Mouse (Mus musculus): ENCODE data around the gene Nipal4.
"Not testable (repeated sequence)": the region's sequence is repeated elsewhere in the genome, so short reads cannot be mapped to it uniquely, and the experiment has no call there.

Gene Nipal4

DNA sequence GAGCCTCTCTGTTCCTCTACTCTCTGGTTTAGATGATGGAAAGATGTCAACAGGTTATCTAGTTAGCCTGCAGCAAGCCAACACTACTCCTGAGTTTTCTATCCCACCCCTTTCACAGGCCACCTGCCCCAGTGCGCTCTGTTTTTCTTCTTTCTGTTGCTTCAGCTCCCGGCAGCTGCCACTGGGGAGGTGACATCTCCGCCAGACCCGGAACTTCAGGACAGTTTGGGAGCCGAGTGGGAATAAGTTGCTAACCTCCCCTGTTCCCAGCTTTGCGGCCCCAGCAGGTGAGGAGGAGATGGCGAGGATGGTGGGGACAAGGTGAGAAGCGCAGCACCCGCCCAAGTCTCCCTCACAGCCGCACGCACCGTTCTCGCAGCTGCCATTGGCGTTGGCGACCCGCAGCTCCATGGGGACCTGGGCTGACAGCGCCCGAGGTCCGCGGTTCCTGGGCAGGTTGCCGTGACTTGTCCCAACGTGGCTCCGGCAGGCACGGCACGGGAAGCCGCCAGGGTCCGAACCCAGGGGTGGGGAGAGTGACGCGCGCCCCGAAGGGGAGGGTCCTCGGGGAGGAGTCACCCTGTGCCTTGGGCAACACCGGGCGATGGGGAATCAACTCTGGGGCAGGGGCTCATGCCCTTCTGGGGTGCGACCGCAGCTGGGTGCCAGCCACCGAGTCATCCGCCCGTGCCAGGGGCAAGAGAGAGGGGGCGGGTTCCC lies at the start of gene Nipal4:
TSS of gene Nipal4 (minus strand) at position 643 of the 720 bp plus-strand sequence.
- in situ Hi-C loops (cut with MboI; ENCODE audit: low sequenced_read_pairs), result no loop called here

DNA sequence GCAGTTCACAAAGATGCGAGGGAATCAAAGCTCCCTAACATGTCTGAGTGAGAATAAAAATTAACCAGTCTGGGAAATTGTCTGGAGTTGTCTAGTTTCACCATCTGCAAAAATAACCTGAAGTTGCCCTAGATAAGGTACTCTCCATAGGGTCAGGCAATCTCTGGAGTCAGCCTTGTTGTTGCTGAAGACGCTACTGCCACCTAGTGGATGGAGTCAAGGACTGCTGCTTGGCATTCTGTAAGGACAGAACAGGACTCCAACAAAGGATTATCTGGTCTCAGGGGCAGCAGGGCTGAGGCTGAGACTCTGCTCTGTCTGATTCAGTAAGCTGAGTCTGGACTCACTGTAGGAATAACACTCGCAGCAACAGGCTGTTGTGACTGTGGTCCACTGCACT lies 49.0 kb upstream of the Nipal4 start:
- in situ Hi-C loops (cut with MboI; ENCODE audit: low sequenced_read_pairs), result no loop called here

DNA sequence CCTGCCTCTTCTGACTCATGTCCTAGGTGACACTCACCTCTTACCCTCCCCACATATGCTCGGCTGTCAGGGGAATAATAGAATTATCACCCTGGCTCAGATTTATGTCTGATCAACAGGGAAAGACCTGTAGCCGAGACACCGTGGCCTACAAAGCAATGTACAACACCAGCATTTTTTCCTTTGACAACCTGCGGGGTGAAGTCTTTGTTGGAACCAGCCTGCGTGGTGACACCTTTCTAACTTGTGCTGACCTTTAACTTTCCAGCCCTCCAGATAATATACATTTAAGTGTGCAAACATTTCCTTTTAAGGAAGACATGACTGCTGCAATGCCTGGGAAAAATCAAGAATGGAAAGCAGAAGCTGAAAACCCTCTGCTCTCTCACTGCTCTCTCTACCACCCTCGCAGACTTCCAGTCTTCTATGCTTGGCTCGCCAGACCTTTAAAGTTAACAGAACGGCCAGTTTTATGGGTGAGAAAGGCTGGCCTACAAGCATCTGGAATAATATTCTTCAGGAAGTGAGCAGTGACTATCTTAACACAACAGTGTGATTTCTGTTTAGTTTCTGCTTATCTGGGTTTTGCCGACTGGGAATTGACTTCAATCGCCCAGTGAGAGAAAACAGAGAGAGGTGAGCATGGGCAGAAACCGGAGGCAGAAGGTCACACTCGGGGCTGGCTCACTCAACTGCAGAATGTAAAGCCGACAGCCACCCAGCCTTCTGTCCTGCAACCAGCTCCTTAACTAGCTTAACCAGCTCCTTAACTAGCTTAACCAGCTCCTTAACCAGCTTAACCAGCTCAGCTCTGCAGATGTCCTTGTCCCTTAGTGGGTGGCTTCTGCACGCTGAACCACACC lies 48.3 kb upstream of the Nipal4 start:
- in situ Hi-C loops (cut with MboI; ENCODE audit: low sequenced_read_pairs), result no loop called here

DNA sequence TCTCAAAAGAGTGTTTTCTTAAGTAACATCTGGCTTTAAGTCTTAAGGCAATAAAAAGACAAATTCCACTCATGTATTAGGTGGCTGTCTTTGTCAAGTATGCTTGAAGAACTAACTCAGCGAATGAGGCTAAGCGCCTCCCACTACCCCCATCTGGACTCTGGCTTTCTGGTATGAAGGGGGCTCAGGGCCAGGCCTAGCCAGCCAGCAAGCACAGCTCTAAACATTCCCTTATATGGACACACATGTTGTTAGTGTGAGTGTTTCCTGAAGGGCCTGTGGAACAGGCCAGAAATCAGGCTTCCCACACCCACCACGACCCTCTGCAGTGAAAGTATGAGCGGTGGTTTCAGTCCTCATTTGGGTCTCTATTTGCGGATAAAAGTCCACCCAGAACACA lies 47.5 kb upstream of the Nipal4 start:
- in situ Hi-C loops (cut with MboI; ENCODE audit: low sequenced_read_pairs), result no loop called here

DNA sequence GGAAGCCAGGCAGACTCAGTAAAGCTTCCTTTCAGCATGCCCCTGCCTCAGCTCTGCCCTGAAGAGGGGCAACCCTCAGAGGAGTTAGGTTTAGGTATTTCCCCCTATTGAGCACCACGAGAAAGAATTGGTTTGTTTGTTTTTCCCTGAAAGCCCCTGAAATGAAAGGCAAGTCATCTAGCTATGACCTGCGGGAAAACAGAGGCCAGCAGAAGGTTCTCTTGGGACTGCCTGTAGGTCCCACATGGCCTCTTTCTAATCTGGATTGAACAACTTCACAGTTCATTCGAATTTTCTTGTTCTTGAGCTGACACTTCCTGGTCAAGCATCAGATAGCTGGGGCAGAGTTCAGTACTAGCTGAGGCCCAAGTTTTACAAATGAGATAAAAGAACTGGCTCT lies 45.5 kb upstream of the Nipal4 start:
- in situ Hi-C loops (cut with MboI; ENCODE audit: low sequenced_read_pairs), result no loop called here

DNA sequence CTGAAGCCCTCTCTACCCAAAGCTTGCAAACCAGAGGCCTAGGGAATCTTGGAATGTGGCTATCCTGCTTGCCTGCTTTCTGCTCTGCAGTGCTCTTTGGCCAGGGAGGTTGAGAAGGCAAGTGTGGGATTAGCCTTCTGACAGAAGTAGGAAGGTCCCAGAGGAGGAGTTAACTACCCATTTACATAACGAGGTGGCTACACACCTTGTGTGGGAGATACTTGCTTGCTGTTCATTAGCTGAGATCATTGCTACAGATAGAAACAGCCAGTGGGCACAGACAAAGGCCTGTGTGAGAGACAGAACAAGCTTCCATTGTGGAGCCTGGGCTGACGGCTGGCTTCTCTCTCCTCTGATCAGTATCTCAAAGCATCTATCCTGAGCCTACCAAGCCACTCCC lies 43.6 kb upstream of the Nipal4 start:
- in situ Hi-C loops (cut with MboI; ENCODE audit: low sequenced_read_pairs), result no loop called here

DNA sequence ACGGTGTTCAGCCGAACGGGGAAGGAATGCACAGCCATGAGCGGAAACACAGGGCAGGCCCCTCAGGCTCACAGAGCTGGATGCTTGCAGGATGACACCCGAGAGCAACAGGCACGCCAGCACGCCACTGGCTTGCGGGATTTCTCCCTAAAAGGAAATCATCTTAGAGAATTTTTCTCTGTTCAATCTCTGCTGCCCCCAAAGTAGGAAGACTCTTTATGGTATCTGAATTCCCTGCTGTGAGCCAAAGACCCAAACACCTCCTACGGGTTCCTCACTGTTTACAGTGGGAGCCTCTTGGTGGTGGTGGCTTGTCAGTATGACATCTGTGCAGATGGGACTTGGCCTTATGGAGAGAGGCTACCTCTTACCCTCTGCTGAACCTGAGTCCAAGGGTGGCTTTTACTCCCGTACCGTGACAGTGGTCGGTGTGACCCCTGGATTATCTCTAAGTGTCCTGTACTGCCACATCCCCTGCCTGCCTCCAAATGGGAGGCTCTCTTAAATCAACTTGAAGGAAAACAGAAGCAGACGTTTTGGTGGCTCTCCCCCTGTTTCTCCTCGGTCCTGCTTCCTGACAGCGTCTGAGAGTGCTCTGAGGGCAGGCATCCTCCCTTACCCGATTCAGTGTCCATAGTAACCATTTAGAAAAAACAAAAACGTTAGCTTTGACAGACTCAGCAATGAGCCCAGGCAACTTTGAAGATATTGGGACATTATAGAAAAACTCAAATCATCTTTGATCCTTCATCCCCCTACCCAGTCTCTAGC lies 39.5 kb upstream of the Nipal4 start:
- in situ Hi-C loops (cut with MboI; ENCODE audit: low sequenced_read_pairs), result no loop called here

DNA sequence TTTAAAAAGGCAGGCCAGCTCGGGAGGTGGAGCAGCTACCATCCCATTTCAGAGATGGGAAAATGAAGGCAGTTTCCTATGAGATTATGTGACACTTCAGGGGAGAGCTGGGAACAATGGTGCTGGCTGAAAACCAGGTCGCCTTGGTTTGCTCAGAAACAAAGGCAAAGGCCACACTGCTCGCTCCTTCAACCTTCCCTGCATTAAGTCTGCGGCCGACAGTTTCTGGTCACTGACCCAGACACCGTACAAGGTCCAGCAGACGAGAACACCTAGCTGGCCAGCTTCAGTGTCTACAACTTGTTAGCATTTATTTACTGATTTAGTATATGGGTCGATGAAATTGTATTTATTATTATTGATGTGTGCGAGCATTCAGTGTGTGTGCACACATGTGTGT lies 38.5 kb upstream of the Nipal4 start:
- in situ Hi-C loops (cut with MboI; ENCODE audit: low sequenced_read_pairs), result no loop called here

DNA sequence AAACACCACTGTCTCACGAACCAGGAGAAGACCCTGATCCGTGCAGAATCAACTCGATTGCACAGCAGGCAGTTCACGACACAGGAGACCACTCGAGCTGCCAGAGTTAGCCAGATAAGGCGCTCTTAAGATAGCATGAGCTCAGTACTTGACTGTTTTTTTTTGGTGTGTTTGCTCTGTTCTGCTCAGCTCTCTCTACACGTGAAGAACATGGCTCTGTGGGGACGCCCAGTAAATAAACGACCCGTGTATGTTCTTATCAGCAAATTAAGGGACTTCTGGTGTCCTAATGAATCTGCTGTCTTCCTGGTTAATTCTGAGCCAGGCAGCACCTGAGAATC lies 36.2 kb upstream of the Nipal4 start:
- in situ Hi-C loops (cut with MboI; ENCODE audit: low sequenced_read_pairs), result no loop called here

DNA sequence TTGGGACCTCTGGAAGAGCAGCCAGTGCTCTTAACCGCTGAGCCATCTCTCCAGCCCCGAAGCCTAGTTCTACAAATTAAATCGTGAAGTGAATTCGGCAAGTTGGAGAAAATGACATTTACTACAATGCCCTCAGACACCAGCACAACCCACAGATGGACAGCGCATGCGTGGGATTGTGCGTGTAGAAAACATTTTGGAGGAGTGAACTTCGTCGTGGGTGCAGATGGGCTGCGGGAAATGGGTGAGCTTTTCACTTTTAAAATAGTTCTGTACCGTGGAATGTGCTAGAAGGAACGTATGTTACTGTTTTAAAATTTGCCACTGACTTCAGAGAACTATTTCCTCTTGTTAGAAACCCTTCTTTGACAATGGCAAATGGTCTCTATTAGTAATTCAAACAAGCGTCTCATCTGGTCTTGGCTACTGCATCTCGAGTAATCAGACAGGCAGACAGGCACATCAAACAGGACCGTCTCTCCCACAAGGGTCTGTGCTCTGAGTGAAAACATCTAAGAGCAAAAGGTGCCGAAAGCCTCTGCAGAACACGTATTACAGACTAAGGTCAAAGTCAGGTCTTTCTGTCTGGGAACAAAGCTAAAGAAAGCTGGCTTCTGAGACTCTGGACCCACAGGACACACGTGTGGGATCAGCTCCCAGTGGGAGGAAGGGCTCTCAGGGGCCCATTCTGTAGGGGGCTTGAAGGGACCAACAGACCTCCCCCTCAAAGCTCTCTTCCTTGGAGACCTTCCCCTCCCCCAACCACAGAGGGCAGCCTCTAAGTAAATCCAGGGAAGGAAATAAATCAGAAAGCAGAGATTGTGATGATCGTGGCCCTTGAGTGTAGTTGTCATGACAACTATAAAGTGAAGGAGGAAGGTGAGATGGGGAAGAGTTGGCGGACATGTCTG lies 35.6 kb upstream of the Nipal4 start:
- in situ Hi-C loops (cut with MboI; ENCODE audit: low sequenced_read_pairs), result no loop called here

DNA sequence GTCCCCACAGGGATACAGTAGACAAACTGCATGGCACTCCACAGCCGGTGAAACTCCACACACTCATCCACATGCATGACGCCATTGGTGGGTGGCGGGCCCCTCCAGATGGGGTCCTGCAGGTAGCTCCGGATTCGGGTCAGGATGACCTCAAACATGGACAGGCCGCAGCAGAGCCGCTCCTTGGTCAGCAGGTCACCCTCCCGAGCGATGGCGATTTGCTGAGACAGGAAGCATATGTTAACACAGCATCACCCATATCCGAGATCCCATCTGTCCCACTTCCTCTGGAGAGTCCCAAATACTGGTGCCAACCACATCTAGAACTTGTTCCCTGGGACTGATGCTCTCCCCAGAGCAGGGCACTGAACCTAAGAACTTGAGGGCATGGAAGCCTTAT lies 34.4 kb upstream of the Nipal4 start:
- in situ Hi-C loops (cut with MboI; ENCODE audit: low sequenced_read_pairs), result no loop called here

DNA sequence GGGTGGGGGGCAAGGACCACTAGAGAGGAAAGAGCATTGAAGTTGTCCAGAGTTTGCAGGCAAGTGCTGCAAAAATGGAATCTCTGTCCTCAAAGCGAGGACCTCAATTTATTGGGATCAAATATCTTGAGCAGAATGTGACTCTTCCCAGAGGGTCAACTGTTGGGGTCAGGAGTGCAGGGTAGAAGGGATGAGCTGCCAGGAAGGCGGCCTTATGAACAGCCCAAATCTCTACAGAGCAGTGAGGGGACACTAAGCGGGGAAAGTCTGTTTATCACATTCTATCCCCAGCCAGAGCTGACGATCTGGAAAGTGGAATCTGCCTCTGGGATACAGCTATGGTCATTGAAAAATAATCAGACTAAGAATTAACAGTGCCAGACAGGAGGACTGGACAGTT lies 27.9 kb upstream of the Nipal4 start:
- in situ Hi-C loops (cut with MboI; ENCODE audit: low sequenced_read_pairs), result no loop called here

DNA sequence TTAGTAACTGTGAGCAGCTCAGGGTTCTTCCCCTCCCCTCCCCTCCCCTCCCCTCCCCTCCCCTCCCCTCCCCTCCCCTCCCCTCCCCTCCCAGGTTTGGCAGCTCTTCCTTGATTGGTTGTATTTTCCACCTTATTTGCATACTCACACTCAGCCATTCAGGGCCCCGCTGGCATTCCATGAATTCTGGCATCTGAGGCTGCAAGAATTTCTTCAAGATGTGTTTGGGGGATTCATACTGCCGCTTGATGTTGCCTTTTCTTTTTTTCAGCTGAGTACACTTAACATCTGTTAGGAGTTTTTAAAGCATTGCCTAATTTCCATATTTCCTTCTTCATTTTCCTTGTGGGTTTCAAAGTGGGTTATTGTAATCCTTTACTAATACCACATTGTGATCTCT lies 22.0 kb upstream of the Nipal4 start:
- in situ Hi-C loops (cut with MboI; ENCODE audit: low sequenced_read_pairs), result no loop called here

DNA sequence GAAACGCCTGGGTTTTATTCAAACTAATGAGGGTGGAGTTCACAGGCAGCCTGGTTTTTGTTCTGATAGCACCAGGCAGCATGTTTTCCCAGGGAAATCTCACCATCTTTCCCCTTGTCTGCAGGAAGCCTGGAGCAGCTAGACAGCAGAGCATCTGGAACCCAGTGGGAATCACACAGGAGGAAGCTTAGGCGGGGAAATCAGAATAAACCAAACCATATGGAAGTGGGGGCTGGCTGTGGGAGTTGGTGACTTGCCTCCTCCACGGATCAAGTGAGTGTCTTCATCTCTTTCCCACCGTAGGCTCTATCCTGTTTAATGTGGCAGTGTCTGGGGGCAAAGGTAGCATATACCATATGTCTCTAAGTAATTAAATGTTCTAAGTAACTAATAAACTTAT lies 19.2 kb upstream of the Nipal4 start:
- in situ Hi-C loops (cut with MboI; ENCODE audit: low sequenced_read_pairs), result no loop called here

DNA sequence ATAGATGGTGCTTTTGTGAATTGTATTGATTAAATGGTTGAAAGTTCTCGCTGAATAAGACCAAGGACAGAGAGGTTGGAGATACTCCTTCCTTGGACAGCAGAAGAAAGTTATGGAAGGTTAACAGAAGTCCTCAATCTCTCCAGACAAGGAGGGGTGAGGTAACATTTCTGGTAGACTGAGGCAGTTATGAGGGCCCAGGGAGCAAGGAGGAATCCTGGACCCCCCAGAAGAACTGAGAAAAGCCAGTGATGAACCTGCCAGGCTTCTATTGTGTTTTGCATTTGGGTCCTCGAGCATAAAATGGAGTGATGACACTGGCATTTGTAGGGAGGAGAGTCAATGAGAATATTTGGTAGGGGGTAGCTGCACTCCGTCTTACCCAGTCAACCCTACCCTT lies 18.6 kb upstream of the Nipal4 start:
- in situ Hi-C loops (cut with MboI; ENCODE audit: low sequenced_read_pairs), result no loop called here

DNA sequence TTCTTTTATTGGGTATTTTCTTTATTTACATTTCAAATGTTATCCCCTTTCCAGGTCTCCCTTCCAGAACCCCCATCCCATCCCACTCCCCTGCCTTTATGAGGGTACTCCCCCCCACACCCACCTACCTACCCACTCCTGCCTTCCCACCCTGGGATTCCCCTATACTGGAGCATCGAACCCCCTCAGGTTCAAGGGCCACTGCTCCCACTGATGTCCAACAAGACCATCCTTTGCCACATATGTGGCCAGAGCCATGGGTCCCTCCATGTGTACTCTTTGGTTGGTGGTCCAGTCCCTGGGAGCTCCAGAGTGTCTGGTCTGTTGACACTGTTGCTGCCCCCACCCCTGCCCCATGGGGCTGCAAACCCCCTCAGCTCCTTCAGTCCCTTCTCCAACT lies 15.7 kb upstream of the Nipal4 start:
- in situ Hi-C loops (cut with MboI; ENCODE audit: low sequenced_read_pairs), result not testable (repeated sequence)

DNA sequence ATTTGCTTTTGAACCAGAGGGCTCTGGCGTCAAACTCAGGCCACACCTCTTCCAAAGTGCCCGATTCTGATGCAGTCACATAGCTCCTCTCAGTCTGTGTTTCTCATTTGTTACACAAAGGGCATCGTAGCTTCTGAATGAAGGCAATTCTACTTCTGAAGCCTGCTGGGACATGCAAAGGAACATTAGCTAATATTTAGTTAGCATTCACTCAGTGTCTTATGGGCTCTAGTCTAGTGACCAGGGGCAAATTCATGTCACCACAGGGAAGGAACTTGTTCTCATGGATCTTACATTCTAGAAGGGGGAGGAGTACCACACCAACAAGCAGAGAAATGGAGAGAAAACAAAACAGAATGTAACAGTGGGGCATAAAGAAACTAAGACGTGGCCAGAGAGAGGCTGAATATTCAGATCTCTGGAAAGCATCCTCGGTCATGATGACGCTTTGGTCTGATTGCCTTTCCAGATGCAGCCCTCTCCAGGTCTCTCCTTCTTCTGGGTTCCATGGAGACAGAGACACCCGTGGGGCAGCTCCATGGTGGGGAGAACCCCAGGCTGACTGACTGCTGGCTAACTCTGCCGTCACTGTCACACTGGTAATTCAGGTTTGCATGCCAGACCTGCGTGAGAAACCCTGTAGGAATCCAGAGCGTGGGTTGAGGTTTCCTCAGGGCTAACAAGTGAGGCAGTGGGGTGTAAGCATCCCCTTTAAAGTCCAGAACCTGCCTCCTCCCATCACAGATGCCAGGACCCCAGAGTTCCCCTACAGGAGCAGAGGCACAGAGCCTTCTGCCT lies 11.1 kb upstream of the Nipal4 start:
- in situ Hi-C loops (cut with MboI; ENCODE audit: low sequenced_read_pairs), result no loop called here

DNA sequence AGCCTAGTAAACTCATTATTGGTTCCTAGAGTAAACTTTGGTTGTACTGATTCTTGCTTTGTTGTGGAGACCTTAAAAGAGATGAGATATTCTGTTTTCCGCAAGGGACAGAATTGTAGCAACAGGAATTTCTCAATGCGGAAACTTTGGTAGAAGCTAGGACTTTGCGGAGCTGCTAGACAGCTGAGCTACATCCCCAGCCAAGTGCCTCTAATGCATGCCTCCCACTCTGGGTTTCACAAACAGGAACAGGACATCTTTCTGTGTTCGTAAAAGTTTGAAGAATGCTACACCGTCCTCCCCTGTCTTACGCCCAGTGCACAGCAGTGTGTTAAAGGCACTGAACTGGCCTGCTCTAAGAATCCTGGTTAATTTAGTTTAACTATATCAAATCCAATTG lies 9.8 kb upstream of the Nipal4 start:
- in situ Hi-C loops (cut with MboI; ENCODE audit: low sequenced_read_pairs), result no loop called here

DNA sequence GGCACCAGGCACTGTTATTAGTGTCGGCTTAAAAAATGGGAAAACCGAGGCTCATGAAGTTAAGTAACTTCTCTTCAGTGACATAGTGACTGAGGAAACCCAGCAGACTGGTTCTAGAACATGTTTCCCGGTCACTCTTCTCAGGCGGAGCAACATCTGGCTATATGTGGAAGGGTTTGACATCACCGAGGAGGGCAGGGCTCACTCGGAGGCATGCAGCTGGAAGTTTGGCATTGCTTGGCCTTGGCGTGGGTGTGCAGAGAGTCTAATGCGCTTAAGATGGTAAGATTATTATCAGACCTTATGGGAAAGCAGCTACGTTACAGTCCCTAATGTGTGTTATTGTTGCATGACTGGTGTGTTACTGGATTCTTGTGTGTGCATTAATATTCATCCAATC lies 5.8 kb upstream of the Nipal4 start:
- in situ Hi-C loops (cut with MboI; ENCODE audit: low sequenced_read_pairs), result no loop called here

DNA sequence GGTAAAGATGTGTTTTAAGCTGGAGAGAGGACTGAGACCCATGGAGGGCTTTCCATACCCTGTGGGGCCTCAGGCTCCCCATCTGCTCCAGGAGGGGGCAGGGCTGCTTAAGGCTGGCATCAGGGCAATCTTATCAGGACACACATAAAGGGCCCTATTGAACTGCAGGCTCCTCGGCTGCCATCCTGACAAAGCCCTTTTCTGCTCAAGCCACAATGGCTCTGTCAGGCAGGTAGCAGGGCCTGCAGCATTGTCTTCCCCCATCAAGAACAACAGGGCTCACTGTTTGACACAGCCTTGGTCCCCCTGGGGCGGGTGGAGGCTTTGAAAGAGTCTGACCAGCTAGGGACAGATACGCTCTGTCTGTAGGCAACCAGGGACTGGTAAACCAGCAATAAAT lies 3.6 kb upstream of the Nipal4 start:
- in situ Hi-C loops (cut with MboI; ENCODE audit: low sequenced_read_pairs), result no loop called here

Measured in CH12F3 (cell line).